Mouse (Mus musculus): ENCODE measurements around the gene Pdpn. TPM values are rescaled to one million over a fixed set of nuclear protein-coding genes. Genes with fewer than 3 reads are reported as not detected.

Gene Pdpn
- polyA plus RNA-seq, 1 experiment from 2014 or later = 48.7 TPM

DNA sequence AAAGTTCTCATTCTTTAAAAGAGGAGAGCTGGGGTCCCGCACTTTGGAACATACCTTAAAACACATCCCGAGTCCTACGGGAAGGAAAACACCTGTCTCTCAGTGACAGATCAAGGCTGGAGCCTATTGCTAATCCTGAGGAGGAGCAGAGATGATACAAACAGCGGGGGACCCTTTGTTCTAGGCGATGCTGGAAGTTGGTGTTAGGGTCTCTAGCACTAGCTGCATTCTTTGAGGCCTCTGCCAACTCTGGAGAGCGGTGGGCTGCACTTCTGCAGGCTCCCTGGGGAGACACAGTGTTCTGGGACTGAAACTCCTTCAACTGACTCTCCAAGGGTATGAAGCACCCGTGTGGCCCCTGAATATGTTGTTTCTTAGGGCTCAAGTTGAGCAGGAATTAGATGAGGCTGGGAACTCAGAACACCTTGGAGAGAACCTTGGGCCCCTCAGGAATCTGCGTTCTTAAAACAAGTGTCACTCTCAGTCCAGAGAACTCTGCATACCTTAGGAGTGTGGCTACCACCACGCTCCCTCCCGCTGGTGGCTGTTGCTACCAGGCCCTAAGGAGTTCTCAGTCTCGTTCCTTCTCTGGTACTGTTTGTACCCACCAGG, 3.0 kb upstream of the Pdpn start:
- peaks cover 16% of the 10 kb centered on the region; the same call in 1 of the 2 replicates for H3K4me1 ChIP-seq (ENCODE audit: control insufficient read depth, insufficient read depth, low read length)
- H3K4me3 ChIP-seq (ENCODE audit: low read length) = no peak overlapping the region
- no peak overlapping the region for H3K4me2 ChIP-seq (replicated peaks; ENCODE audit: low read depth, low read length)
- no peak for ATAC-seq (ENCODE audit: low FRiP score, low TSS enrichment)
- no peak overlapping the region for H3K27ac ChIP-seq (ENCODE audit: low read depth, low read length)
- no peak overlapping the region for H3K9ac ChIP-seq (ENCODE audit: low read depth, low read length)
- H3K9me3 ChIP-seq (ENCODE audit: control insufficient read depth, low read length) = no peaks in the 10 kb centered on the region
- no peaks in the 10 kb centered on the region for H3K27me3 ChIP-seq (ENCODE audit: control insufficient read depth, insufficient read depth, low read length)
- no peaks in the 10 kb centered on the region for H3K36me3 ChIP-seq (ENCODE audit: control insufficient read depth, insufficient read depth, low read length)
- 62% methylated on average over 11 of the region's 11 CpGs for WGBS

DNA sequence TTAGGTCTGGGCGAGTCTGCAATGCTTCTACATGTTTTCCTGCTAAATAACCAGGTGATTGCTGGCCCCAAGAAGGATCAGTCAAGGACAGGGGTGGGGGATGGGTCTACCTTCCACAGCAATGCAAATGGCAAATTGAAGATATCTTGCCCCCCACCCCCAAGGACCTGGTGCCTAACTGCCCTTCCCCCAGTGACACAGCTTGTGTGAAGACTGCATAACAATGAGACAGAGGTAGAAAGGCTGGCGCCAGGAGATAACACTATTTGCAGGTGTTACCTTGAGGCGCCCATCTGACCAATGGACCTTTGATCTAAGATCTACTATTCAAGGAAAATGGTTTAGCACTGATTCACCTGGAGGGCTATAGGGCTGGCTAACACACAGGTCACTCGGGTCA, 2.5 kb upstream of the Pdpn start:
- no peak overlapping the region for H3K27ac ChIP-seq (ENCODE audit: low read depth, low read length)
- no peak overlapping the region for H3K9ac ChIP-seq (ENCODE audit: low read depth, low read length)
- H3K27me3 ChIP-seq (ENCODE audit: control insufficient read depth, insufficient read depth, low read length) = no peaks in the 10 kb centered on the region
- H3K36me3 ChIP-seq (ENCODE audit: control insufficient read depth, insufficient read depth, low read length) = no peaks in the 10 kb centered on the region
- no peak overlapping the region for H3K4me2 ChIP-seq (replicated peaks; ENCODE audit: low read depth, low read length)
- no peak for ATAC-seq (ENCODE audit: low FRiP score, low TSS enrichment)
- H3K4me3 ChIP-seq (ENCODE audit: low read length) = no peak overlapping the region
- no peaks in the 10 kb centered on the region for H3K9me3 ChIP-seq (ENCODE audit: control insufficient read depth, low read length)
- WGBS = 63% methylated on average over 4 of the region's 4 CpGs
- peaks cover 21% of the 10 kb centered on the region; the same call in 1 of the 2 replicates for H3K4me1 ChIP-seq (ENCODE audit: control insufficient read depth, insufficient read depth, low read length)

DNA sequence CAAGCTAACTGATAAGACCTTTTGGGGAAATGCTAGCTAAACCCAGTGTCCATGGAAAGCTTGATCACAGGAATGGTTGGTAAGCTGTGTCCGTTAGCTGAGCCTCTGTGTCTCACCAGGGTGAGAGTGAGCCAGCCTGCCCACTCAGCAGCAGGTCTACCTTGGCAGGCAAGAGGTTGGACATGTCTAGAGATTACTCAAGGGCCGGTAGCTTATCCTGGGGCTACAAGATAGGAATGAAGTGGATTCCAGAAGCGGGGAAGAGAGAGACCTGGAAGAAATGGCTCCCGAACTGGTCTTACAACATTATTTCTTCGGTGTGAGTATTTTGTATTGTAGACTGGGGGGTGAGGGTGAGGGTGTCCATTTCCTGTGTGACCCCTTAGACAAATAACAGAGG, 1.7 kb upstream of the Pdpn start:
- Histone ChIP-seq H3K4me2 (replicated peaks; ENCODE audit: low read depth, low read length) (peak overlapping the region; percentile 51), H3K27me3 (ENCODE audit: control insufficient read depth, insufficient read depth, low read length) (no peaks in the 10 kb centered on the region), H3K4me1 (ENCODE audit: control insufficient read depth, insufficient read depth, low read length) (peaks cover 27% of the 10 kb centered on the region; the same call in 1 of the 2 replicates), H3K4me3 (ENCODE audit: low read length) (no peak overlapping the region; the same call in 1 of the 2 replicates), H3K9me3 (ENCODE audit: control insufficient read depth, low read length) (no peaks in the 10 kb centered on the region), H3K36me3 (ENCODE audit: control insufficient read depth, insufficient read depth, low read length) (no peaks in the 10 kb centered on the region), H3K9ac (ENCODE audit: low read depth, low read length) (no peak overlapping the region), H3K27ac (ENCODE audit: low read depth, low read length) (no peak overlapping the region)
- ATAC-seq (ENCODE audit: low FRiP score, low TSS enrichment) = no peak
- 17% methylated on average over 5 of the region's 5 CpGs for WGBS

DNA sequence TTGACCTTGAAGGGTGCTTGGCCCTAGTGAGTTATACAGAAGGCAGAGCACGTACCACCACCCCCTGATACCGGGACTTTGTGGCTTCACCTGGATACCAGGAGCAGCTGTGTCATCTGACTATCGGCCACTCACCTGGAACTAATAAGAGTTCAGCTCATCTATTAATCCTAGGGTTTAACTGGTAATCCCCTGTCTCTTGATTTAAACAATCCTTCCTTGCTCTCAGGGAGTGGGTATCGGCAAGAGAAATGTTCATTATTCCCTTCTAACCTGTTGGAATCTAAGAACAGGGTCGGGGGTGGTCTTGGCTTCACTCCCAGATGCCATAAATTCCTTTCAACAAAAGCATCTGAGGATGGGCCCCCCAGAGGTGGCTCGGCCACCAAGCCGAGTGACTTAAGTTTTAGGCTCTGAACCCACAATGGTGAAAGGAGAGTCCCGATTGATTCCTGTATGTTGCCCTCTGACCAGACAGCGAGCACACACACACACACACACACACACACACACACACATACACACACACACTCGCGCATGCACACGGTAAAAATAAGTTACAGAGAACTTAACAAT, 837 bp upstream of the Pdpn start:
- Histone ChIP-seq H3K36me3 (ENCODE audit: control insufficient read depth, insufficient read depth, low read length) (no peaks in the 10 kb centered on the region), H3K27me3 (ENCODE audit: control insufficient read depth, insufficient read depth, low read length) (no peaks in the 10 kb centered on the region), H3K4me1 (ENCODE audit: control insufficient read depth, insufficient read depth, low read length) (peaks cover 36% of the 10 kb centered on the region; the same call in 1 of the 2 replicates), H3K4me3 (ENCODE audit: low read length) (peak overlapping the region; percentile 42), H3K9ac (ENCODE audit: low read depth, low read length) (peak overlapping the region; percentile 20; the same call in 1 of the 2 replicates), H3K4me2 (replicated peaks; ENCODE audit: low read depth, low read length) (peak overlapping the region; percentile 51), H3K9me3 (ENCODE audit: control insufficient read depth, low read length) (no peaks in the 10 kb centered on the region), H3K27ac (ENCODE audit: low read depth, low read length) (no peak overlapping the region)
- WGBS = 11% methylated on average over 12 of the region's 12 CpGs
- no peak for ATAC-seq (ENCODE audit: low FRiP score, low TSS enrichment)

DNA sequence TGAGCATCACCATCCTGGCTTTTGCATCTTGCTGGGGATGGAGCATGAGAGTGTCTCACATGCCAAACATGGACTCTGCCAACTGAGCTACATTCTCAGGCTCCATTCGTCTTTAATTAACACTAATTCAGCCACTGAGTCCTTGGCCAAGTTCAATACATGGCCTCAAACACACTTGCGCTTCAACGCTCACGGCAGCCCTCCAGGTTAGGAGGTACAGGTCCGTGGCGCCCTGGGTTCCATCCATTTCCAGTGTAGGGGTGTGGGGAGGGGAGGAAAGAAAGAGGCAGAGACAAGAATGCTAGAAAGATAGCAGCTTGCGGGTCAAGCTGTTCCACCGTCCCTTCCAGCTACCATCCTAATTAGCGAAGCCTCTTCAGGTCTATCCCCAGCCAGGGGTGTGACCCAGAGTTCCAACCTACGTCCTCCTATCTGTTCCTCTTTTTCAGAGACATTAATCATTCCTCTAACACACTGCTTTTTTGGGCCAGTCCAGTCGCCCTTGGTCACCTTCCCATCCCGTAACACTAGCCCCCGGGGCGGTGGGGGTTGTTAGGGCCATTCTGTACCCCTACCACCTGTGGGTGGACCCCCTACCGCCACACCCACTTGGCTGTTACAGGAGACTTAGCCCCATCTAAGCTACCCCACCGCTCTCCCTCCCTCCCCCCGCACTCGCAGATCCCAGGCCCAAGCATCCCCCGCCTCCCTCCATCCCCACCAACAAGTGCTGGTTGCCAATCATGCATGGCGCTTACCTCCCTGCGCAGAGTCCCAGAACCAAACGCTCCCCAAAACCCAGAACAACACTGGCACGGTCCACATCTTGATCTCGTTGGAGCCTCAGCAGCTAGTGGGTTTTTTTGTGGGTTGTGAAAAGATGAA, 691 bp downstream of the Pdpn start:
- 5% methylated on average over 24 of the region's 24 CpGs for WGBS
- Histone ChIP-seq H3K9ac (ENCODE audit: low read depth, low read length) (peak overlapping the region; percentile 20; the same call in 1 of the 2 replicates), H3K27ac (ENCODE audit: low read depth, low read length) (no peak overlapping the region; the same call in 1 of the 2 replicates), H3K4me1 (ENCODE audit: control insufficient read depth, insufficient read depth, low read length) (peaks cover 45% of the 10 kb centered on the region; the same call in 1 of the 2 replicates), H3K9me3 (ENCODE audit: control insufficient read depth, low read length) (no peaks in the 10 kb centered on the region), H3K4me3 (ENCODE audit: low read length) (peak overlapping the region; percentile 42), H3K4me2 (replicated peaks; ENCODE audit: low read depth, low read length) (peak overlapping the region; percentile 51), H3K27me3 (ENCODE audit: control insufficient read depth, insufficient read depth, low read length) (no peaks in the 10 kb centered on the region), H3K36me3 (ENCODE audit: control insufficient read depth, insufficient read depth, low read length) (no peaks in the 10 kb centered on the region)
- peak; percentile 50 for ATAC-seq (ENCODE audit: low FRiP score, low TSS enrichment)

DNA sequence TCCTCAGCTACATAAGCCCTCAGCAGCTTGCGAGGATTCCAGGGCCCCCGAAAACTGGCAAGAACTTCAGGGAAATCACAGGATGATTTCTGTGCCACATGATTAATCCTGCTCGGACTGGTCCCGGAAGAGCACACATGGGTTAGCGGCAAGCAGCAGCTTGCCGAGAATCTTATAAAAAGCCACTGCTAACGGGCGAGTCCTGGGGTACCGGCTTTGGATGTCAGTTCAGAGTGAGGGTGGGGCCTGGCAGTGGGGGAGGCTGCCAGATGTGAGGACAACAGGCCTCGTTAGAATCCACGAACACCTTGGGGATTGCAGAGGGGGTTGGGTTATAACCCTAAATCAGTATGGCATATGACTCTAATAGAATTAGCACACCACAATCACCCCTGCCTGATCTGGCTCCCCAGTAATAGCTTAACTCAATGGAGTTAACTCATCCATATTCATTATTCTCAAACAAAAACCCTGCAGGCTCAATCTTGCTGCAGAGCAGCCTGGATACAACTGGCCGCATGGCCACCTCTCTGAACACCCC, 2.3 kb downstream of the Pdpn start:
- 0 out of 2 replicates have a peak, but pooled peaks cover 2% of the 10 kb centered on the region for H3K9me3 ChIP-seq (ENCODE audit: control insufficient read depth, low read length)
- H3K27me3 ChIP-seq (ENCODE audit: control insufficient read depth, insufficient read depth, low read length) = no peaks in the 10 kb centered on the region
- no peak for ATAC-seq (ENCODE audit: low FRiP score, low TSS enrichment)
- H3K36me3 ChIP-seq (ENCODE audit: control insufficient read depth, insufficient read depth, low read length) = peaks cover 2% of the 10 kb centered on the region; the same call in 1 of the 2 replicates
- no peak overlapping the region for H3K27ac ChIP-seq (ENCODE audit: low read depth, low read length)
- H3K4me3 ChIP-seq (ENCODE audit: low read length) = peak overlapping the region; percentile 23; the same call in 1 of the 2 replicates
- peaks cover 45% of the 10 kb centered on the region; the same call in 1 of the 2 replicates for H3K4me1 ChIP-seq (ENCODE audit: control insufficient read depth, insufficient read depth, low read length)
- peak overlapping the region; percentile 42; the same call in 1 of the 2 replicates for H3K9ac ChIP-seq (ENCODE audit: low read depth, low read length)
- peak overlapping the region; percentile 42 for H3K4me2 ChIP-seq (replicated peaks; ENCODE audit: low read depth, low read length)
- WGBS = 9% methylated on average over 12 of the region's 12 CpGs

DNA sequence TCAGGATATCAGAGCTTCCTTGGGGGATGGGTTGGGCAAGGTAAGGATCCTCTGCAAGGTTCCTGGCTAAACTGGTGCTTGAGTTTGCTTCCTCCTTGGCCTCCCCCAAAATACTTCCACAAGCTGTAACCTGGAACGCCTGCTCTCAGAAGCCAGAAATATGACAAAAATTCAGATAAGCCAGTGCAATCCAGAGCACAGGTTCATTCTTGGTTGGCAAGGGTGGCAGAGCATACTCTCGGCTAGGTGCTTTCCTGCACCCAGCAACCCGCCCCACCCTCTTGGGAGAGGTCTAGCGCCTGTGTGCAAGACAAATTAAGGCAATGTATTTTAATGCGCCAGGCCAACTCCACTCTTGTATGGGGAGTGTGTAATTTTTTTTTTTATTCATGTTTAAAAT, 3.2 kb downstream of the Pdpn start:
- peak overlapping the region; percentile 24; the same call in 1 of the 2 replicates for H3K27ac ChIP-seq (ENCODE audit: low read depth, low read length)
- no peak overlapping the region for H3K4me2 ChIP-seq (replicated peaks; ENCODE audit: low read depth, low read length)
- H3K36me3 ChIP-seq (ENCODE audit: control insufficient read depth, insufficient read depth, low read length) = peaks cover 2% of the 10 kb centered on the region; the same call in 1 of the 2 replicates
- H3K4me1 ChIP-seq (ENCODE audit: control insufficient read depth, insufficient read depth, low read length) = peaks cover 45% of the 10 kb centered on the region; the same call in 1 of the 2 replicates
- H3K4me3 ChIP-seq (ENCODE audit: low read length) = no peak overlapping the region
- no peaks in the 10 kb centered on the region for H3K27me3 ChIP-seq (ENCODE audit: control insufficient read depth, insufficient read depth, low read length)
- H3K9ac ChIP-seq (ENCODE audit: low read depth, low read length) = no peak overlapping the region
- 69% methylated on average over 5 of the region's 5 CpGs for WGBS
- H3K9me3 ChIP-seq (ENCODE audit: control insufficient read depth, low read length) = 0 out of 2 replicates have a peak, but pooled peaks cover 2% of the 10 kb centered on the region
- ATAC-seq (ENCODE audit: low FRiP score, low TSS enrichment) = no peak

DNA sequence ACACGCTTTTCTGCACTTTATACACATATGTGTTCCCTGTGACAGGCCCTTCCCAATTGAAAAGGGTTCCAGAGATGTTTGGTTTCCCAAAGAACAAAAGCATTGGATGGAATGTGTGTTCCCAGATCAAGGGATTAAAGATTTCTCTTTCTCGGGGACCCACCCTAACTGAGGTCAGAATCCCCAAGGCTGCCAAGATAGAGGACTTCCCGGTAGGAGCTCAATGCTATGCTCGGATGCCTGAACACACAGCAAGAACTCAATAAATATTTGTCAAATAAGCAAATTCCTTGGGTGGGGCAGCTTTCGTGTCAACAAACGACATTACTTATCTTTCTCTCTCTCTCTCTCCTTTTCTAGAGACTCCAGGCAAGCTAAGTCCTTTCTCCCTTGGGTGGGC, 5.0 kb downstream of the Pdpn start:
- H3K4me3 ChIP-seq (ENCODE audit: low read length) = no peak overlapping the region
- H3K9ac ChIP-seq (ENCODE audit: low read depth, low read length) = no peak overlapping the region
- peak overlapping the region; percentile 62; the same call in 1 of the 2 replicates for H3K27ac ChIP-seq (ENCODE audit: low read depth, low read length)
- peaks cover 34% of the 10 kb centered on the region; the same call in 1 of the 2 replicates for H3K4me1 ChIP-seq (ENCODE audit: control insufficient read depth, insufficient read depth, low read length)
- H3K27me3 ChIP-seq (ENCODE audit: control insufficient read depth, insufficient read depth, low read length) = no peaks in the 10 kb centered on the region
- no peak overlapping the region for H3K4me2 ChIP-seq (replicated peaks; ENCODE audit: low read depth, low read length)
- 70% methylated on average over 6 of the region's 6 CpGs for WGBS
- 0 out of 2 replicates have a peak, but pooled peaks cover 2% of the 10 kb centered on the region for H3K9me3 ChIP-seq (ENCODE audit: control insufficient read depth, low read length)
- H3K36me3 ChIP-seq (ENCODE audit: control insufficient read depth, insufficient read depth, low read length) = peaks cover 2% of the 10 kb centered on the region; the same call in 1 of the 2 replicates
- ATAC-seq (ENCODE audit: low FRiP score, low TSS enrichment) = no peak
